Mouse (Mus musculus) neural tube, embryonic 11.5 days (tissue): ENCODE results near the gene Misp. TPM values are rescaled to one million over a fixed set of nuclear protein-coding genes. Genes with fewer than 3 reads are reported as not detected.

Experiments used
- ATAC-seq: fragments of 200-750 bp; cut with Nextera tagmentation; 2 replicates; pipeline ENCODE4 v1.8.0; 2017; ENCODE audit warnings: moderate number of reproducible peaks, mild to moderate bottlenecking, moderate TSS enrichment, moderate library complexity; ENCODE audit not compliant: insufficient read depth, low FRiP score, low TSS enrichment
- DNase-seq: peaks from one replicate; pipeline ENCODE4 v3.0.0-alpha.2; 2015; ENCODE audit warnings: low spot score
- H3K27ac ChIP-seq: fragments of 300-500 bp; sonication (generic); 2 replicates; pipeline ENCODE4 v1.5.1; 2014; ENCODE audit warnings: low read depth, mild to moderate bottlenecking, low read length
- H3K27me3 ChIP-seq: fragments of 300-500 bp; sonication (generic); 2 replicates; pipeline ENCODE4 v1.6.1; 2014; ENCODE audit warnings: mild to moderate bottlenecking, low read length, mixed read lengths; ENCODE audit not compliant: control insufficient read depth, insufficient read depth
- H3K36me3 ChIP-seq: fragments of 300-500 bp; sonication (generic); 2 replicates; pipeline ENCODE4 v1.6.1; 2014; ENCODE audit warnings: mild to moderate bottlenecking, low read length, moderate library complexity, mixed read lengths; ENCODE audit not compliant: control insufficient read depth, insufficient read depth
- H3K4me1 ChIP-seq: fragments of 300-500 bp; sonication (generic); 2 replicates; pipeline ENCODE4 v1.6.1; 2014; ENCODE audit warnings: low read length, mixed read lengths; ENCODE audit not compliant: control insufficient read depth, insufficient read depth
- H3K4me2 ChIP-seq: fragments of 300-500 bp; sonication (generic); 2 replicates; pipeline ENCODE4 v1.6.1; 2014; ENCODE audit warnings: low read depth, mild to moderate bottlenecking, moderate library complexity
- H3K4me3 ChIP-seq: fragments of 300-500 bp; sonication (generic); 2 replicates; pipeline ENCODE4 v1.5.1; 2014; ENCODE audit warnings: low read depth, low read length
- H3K9ac ChIP-seq: fragments of 300-500 bp; sonication (generic); 2 replicates; pipeline ENCODE4 v1.6.1; 2014; ENCODE audit warnings: mild to moderate bottlenecking, low read length
- H3K9me3 ChIP-seq: fragments of 300-500 bp; sonication (generic); 2 replicates; pipeline ENCODE4 v1.6.1; 2016; ENCODE audit warnings: low read length; ENCODE audit not compliant: control insufficient read depth
- WGBS: fragments of 180-500 bp; shearing (Covaris S2); extraction: QIAGEN DNeasy Blood & Tissue Kit; methylation state at CpG from one replicate; pipeline ENCODE4 v1.1.7; 2014; 5-methylcytosine and 5-hydroxymethylcytosine counted together
- polyA plus RNA-seq: library from polyadenylated mRNA; unstranded; fragments of >200 nt; fragmentation: Nextera tagmentation; extraction: Ambion mirVana; gene quantifications from 2 replicates; pipeline ENCODE4 v1.2.1, GENCODE M21; 2014

The Misp gene
- polyA plus RNA-seq, 1 experiment from 2014 or later: 1.6 TPM

GRCm38 (mm10) chr10:79856704-79857451 lies 36.1 kb downstream of the Misp start:
- Histone ChIP-seq H3K9ac (peak overlapping the region; percentile 99), H3K36me3 (peaks cover 30% of the 10 kb centered on the region), H3K27me3 (no peaks in the 10 kb centered on the region), H3K9me3 (no peaks in the 10 kb centered on the region), H3K4me3 (peak overlapping the region; percentile 99), H3K4me2 (peak overlapping the region; percentile 94), H3K4me1 (peaks cover 42% of the 10 kb centered on the region), H3K27ac (no peak overlapping the region)
- 66% methylated on average over 7 of the region's 7 CpGs for WGBS
- DNase-seq: no peak
- no peak for ATAC-seq

GRCm38 (mm10) chr10:79857452-79857811 lies 36.6 kb downstream of the Misp start:
- 54% methylated on average over 4 of the region's 4 CpGs for WGBS
- H3K27me3 ChIP-seq: no peaks in the 10 kb centered on the region
- H3K9me3 ChIP-seq: no peaks in the 10 kb centered on the region
- H3K4me1 ChIP-seq: peaks cover 37% of the 10 kb centered on the region
- ATAC-seq: no peak
- H3K36me3 ChIP-seq: peaks cover 36% of the 10 kb centered on the region
- no peak overlapping the region for H3K27ac ChIP-seq
- H3K4me3 ChIP-seq: peak overlapping the region; percentile 99
- H3K4me2 ChIP-seq: peak overlapping the region; percentile 94
- H3K9ac ChIP-seq: peak overlapping the region; percentile 26; the same call in 1 of the 2 replicates
- no peak for DNase-seq

- Histone ChIP-seq H3K9me3 (no peaks in the 10 kb centered on the region), H3K9ac (no peak overlapping the region), H3K27me3 (no peaks in the 10 kb centered on the region), H3K27ac (no peak overlapping the region), H3K36me3 (peaks cover 40% of the 10 kb centered on the region), H3K4me2 (peak overlapping the region; percentile 94), H3K4me3 (peak overlapping the region; percentile 99), H3K4me1 (peaks cover 32% of the 10 kb centered on the region)
- WGBS: 87% methylated on average over 2 of the region's 2 CpGs
- no peak for ATAC-seq
- DNase-seq: no peak
These were observed 37.1 kb downstream of the Misp start for GRCm38 (mm10) chr10:79857894-79858293.

GRCm38 (mm10) chr10:79858416-79859074 lies 37.8 kb downstream of the Misp start:
- ATAC-seq (no peak), DNase-seq (no peak)
- Histone ChIP-seq H3K36me3 (peaks cover 42% of the 10 kb centered on the region), H3K9me3 (no peaks in the 10 kb centered on the region), H3K4me3 (peak overlapping the region; percentile 99; the same call in 1 of the 2 replicates), H3K4me1 (peaks cover 28% of the 10 kb centered on the region), H3K27me3 (no peaks in the 10 kb centered on the region), H3K4me2 (no peak overlapping the region), H3K27ac (no peak overlapping the region), H3K9ac (no peak overlapping the region)
- 71% methylated on average over 17 of the region's 17 CpGs for WGBS

GRCm38 (mm10) chr10:79859116-79859515 lies 38.3 kb downstream of the Misp start:
- ATAC-seq (no peak), DNase-seq (no peak)
- Histone ChIP-seq H3K36me3 (peaks cover 42% of the 10 kb centered on the region), H3K4me2 (no peak overlapping the region), H3K9me3 (no peaks in the 10 kb centered on the region), H3K9ac (no peak overlapping the region), H3K4me3 (peak overlapping the region; percentile 10; the same call in 1 of the 2 replicates), H3K4me1 (peaks cover 28% of the 10 kb centered on the region), H3K27me3 (no peaks in the 10 kb centered on the region), H3K27ac (no peak overlapping the region)
- 86% methylated on average over 11 of the region's 11 CpGs for whole genome bisulfite sequencing

GRCm38 (mm10) chr10:79860079-79860911 lies 39.5 kb downstream of the Misp start:
- Histone ChIP-seq H3K36me3 (peaks cover 50% of the 10 kb centered on the region), H3K4me3 (no peak overlapping the region), H3K9ac (no peak overlapping the region), H3K27me3 (no peaks in the 10 kb centered on the region), H3K27ac (no peak overlapping the region), H3K9me3 (no peaks in the 10 kb centered on the region), H3K4me2 (no peak overlapping the region), H3K4me1 (peaks cover 28% of the 10 kb centered on the region)
- 93% methylated on average over 26 of the region's 26 CpGs for WGBS
- DNase-seq (no peak), ATAC-seq (no peak)

GRCm38 (mm10) chr10:79861230-79862048 lies 40.6 kb downstream of the Misp start:
- Histone ChIP-seq H3K4me1 (peaks cover 20% of the 10 kb centered on the region), H3K27me3 (no peaks in the 10 kb centered on the region), H3K4me3 (no peak overlapping the region), H3K27ac (0 out of 2 replicates have a peak overlapping the region, but pooled peaks have one; percentile 8), H3K9me3 (no peaks in the 10 kb centered on the region), H3K4me2 (no peak overlapping the region), H3K36me3 (peaks cover 58% of the 10 kb centered on the region), H3K9ac (no peak overlapping the region)
- DNase-seq (no peak), ATAC-seq (no peak)
- 83% methylated on average over 25 of the region's 25 CpGs for WGBS
